Mouse (Mus musculus) ES-Bruce4 (cell line): Measurements from ENCODE around the gene Ralbp1. TPM values are rescaled to one million over a fixed set of nuclear protein-coding genes. Genes with fewer than 3 reads are reported as not detected.

Source experiments
- H3K27ac ChIP-seq: 2 replicates; pipeline ENCODE4 v1.5.1; 2012; ENCODE audit warnings: low read length, inconsistent platforms; ENCODE audit not compliant: insufficient read depth
- H3K27me3 ChIP-seq: 2 replicates; pipeline ENCODE4 v1.6.1; 2012; ENCODE audit warnings: mild to moderate bottlenecking, low read length, inconsistent platforms; ENCODE audit not compliant: control insufficient read depth, poor library complexity, insufficient read depth, severe bottlenecking
- H3K36me3 ChIP-seq: 2 replicates; pipeline ENCODE4 v1.6.1; 2012; ENCODE audit warnings: inconsistent platforms, mild to moderate bottlenecking, low read length, moderate library complexity; ENCODE audit not compliant: control insufficient read depth, poor library complexity, insufficient read depth, severe bottlenecking
- H3K4me1 ChIP-seq: one replicate; pipeline ENCODE4 v1.8.1; 2011; ENCODE audit warnings: low read length; ENCODE audit not compliant: control insufficient read depth, insufficient read depth
- H3K4me3 ChIP-seq: 2 replicates; pipeline ENCODE4 v1.5.1; 2011; ENCODE audit warnings: low read depth, mild to moderate bottlenecking, low read length
- H3K9ac ChIP-seq: 2 replicates; pipeline ENCODE4 v1.6.1; 2012; ENCODE audit warnings: low read depth, mild to moderate bottlenecking, inconsistent platforms; ENCODE audit not compliant: poor library complexity, severe bottlenecking
- H3K9me3 ChIP-seq: replicated peaks from 2 replicates; pipeline ENCODE4 v1.6.1; 2012; ENCODE audit warnings: mild to moderate bottlenecking, low read length, inconsistent platforms; ENCODE audit not compliant: control insufficient read depth, poor library complexity, insufficient read depth, severe bottlenecking
- CTCF ChIP-seq: IDR thresholded peaks from one replicate; pipeline ENCODE4 v1.8.1; 2011; ENCODE audit warnings: low read depth, low read length
- EP300 ChIP-seq: IDR thresholded peaks from 2 replicates; pipeline ENCODE4 v1.6.1; 2011; ENCODE audit warnings: low read depth, low read length; ENCODE audit not compliant: insufficient read depth
- POLR2A ChIP-seq: IDR thresholded peaks from one replicate; pipeline ENCODE4 v1.8.1; 2011; ENCODE audit warnings: low read length; ENCODE audit not compliant: insufficient read depth
- polyA plus RNA-seq: library from polyadenylated mRNA; stranded (reverse); fragments of >200 nt; gene quantifications from 2 replicates; pipeline ENCODE4 v1.2.4, GENCODE M21; 2011; ENCODE audit warnings: low read depth; ENCODE audit not compliant: missing spikeins, insufficient read depth, insufficient read length

Ralbp1 gene
- polyA plus RNA-seq, 1 experiment = 42.9 TPM

DNA sequence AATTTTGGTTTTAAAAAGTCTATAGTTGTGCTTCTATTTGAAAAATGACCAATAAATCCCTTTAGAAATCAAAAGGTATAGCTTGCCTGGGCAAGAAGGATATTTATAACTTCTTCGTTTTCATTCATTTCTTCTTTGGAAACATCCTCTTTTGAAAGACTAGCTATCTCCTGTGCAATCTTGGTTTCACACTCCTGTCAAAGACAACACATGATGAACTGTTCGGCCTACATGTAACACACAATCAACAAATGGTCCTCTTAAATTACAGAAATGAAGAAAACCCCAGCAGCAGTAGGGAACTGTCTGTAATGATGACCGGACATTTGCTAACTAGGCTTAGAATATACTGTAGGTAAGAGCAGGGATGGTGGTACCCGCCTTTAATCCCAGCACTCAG is 31.6 kb downstream of the Ralbp1 start:
- no peak overlapping the region for H3K9ac ChIP-seq
- H3K27ac ChIP-seq = no peak overlapping the region
- TF ChIP-seq EP300 = no peak
- no peak for TF ChIP-seq POLR2A
- TF ChIP-seq CTCF = no peak
- no peaks in the 10 kb centered on the region for H3K4me1 ChIP-seq
- peaks cover 19% of the 10 kb centered on the region for H3K36me3 ChIP-seq
- H3K27me3 ChIP-seq = no peaks in the 10 kb centered on the region
- H3K4me3 ChIP-seq = no peak overlapping the region
- peaks cover 17% of the 10 kb centered on the region for H3K9me3 ChIP-seq

DNA sequence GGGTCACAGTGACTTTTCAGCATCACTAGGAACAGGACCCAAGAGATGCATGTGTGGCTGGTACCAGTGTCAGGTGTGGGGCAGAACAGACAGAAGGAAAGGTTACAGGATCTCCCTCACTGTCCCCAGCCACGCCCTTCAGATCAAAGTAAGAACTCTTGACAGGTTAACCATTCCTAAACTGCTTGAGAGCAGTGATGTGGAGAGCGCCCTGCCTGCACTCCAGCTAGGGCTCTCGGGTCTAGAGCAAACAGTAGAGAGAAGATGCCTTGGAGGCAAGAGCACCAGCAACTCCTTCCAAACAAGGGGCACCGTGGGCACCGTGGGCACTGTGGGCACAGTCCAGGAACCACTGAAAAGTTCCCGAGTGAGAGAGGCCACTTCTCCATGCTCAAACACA is 32.3 kb downstream of the Ralbp1 start:
- Histone ChIP-seq H3K4me3 (no peak overlapping the region), H3K27ac (no peak overlapping the region), H3K9ac (no peak overlapping the region), H3K4me1 (no peaks in the 10 kb centered on the region), H3K27me3 (no peaks in the 10 kb centered on the region), H3K36me3 (peaks cover 16% of the 10 kb centered on the region), H3K9me3 (peaks cover 17% of the 10 kb centered on the region)
- no peak for TF ChIP-seq POLR2A
- no peak for TF ChIP-seq CTCF

DNA sequence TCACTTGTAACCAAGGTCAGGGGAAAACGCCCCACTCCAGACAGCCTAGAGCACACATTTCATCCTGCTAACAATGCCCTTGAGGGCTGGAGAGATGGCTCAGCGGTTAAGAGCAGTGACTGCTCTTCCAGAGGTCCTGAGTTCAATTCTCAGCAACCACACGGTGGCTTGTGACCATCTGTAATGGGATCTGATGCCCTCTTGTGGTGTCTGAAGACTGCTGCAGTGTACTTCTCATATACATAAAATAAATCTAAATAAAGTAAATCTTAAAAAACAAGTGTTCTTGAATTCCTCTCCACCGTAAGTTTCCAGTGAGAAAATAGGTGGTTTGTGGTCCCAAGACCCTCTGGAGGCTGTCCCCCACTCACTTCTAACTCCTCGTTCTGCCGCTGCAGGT is 33.8 kb downstream of the Ralbp1 start:
- no peak overlapping the region for H3K27ac ChIP-seq
- H3K4me1 ChIP-seq = no peaks in the 10 kb centered on the region
- H3K4me3 ChIP-seq = no peak overlapping the region
- TF ChIP-seq CTCF (peak; percentile 5), EP300 (no peak), POLR2A (no peak)
- H3K9ac ChIP-seq = no peak overlapping the region
- H3K27me3 ChIP-seq = no peaks in the 10 kb centered on the region
- H3K36me3 ChIP-seq = peaks cover 4% of the 10 kb centered on the region; the same call in 1 of the 2 replicates
- peaks cover 12% of the 10 kb centered on the region for H3K9me3 ChIP-seq

DNA sequence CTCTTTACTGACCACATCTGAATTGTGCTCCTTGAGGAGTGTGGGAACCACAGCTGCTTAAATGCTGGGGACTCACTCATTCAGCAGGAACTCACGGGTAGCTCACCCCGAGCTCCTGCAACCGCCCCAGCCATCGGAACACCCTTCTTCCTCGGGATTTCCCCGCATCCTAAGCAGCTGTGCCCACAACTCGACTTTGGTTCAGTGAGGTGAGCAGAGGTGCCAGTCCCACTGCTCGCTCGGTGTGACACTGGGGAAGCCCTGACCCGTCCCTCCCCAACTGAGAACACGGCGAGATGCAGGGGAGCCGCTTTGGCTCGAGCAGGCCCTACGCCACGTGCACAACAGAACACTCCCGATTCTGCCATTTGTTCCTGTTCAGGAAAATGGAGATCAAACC is 35.1 kb downstream of the Ralbp1 start:
- no peak for TF ChIP-seq EP300
- TF ChIP-seq POLR2A = no peak
- TF ChIP-seq CTCF = no peak
- H3K4me1 ChIP-seq = no peaks in the 10 kb centered on the region
- H3K36me3 ChIP-seq = peaks cover 4% of the 10 kb centered on the region; the same call in 1 of the 2 replicates
- H3K9me3 ChIP-seq = peaks cover under 1% of the 10 kb centered on the region; the same call in 1 of the 2 replicates
- H3K27ac ChIP-seq = no peak overlapping the region
- H3K9ac ChIP-seq = no peak overlapping the region
- H3K4me3 ChIP-seq = no peak overlapping the region
- no peaks in the 10 kb centered on the region for H3K27me3 ChIP-seq

DNA sequence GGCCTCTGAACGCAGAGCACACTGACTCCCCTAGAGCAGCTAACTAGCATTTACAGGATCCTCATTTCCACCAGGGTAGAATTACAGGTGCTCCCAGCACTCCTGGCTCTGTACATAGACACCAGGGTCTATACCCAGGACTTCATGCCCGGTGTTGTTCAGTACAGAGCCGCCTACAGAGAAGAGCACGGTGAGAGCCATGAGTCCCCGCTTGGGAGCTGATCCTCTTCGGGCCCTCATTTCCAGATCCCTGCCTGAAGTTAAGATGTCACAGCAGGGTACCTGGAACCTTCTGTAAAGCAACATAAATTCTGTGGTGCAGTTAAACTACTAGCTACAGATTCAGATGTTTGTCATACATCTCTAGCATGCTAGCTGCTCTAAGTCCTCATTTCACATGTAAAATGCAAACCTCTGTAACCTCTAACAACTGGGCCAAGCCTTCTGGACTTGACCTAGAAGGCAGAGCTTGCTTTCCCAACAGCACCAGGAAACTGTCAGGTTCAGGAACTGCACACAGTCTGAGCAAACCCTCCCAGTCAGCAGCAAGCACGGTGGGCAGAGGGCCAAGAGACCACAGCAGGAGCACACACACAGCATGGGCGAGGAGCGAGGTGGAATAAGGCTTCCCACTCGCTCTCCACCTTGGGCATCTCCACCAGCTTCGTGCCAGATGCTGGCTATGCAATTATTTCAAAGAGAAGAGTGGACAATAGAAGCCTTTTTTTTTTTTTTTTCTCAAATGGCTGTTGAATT is 37.7 kb downstream of the Ralbp1 start:
- Histone ChIP-seq H3K4me1 (no peaks in the 10 kb centered on the region), H3K4me3 (no peak overlapping the region), H3K27me3 (no peaks in the 10 kb centered on the region), H3K9ac (no peak overlapping the region), H3K9me3 (no peaks in the 10 kb centered on the region), H3K36me3 (peaks cover 4% of the 10 kb centered on the region; the same call in 1 of the 2 replicates), H3K27ac (no peak overlapping the region)
- TF ChIP-seq CTCF (no peak), POLR2A (no peak), EP300 (no peak)

DNA sequence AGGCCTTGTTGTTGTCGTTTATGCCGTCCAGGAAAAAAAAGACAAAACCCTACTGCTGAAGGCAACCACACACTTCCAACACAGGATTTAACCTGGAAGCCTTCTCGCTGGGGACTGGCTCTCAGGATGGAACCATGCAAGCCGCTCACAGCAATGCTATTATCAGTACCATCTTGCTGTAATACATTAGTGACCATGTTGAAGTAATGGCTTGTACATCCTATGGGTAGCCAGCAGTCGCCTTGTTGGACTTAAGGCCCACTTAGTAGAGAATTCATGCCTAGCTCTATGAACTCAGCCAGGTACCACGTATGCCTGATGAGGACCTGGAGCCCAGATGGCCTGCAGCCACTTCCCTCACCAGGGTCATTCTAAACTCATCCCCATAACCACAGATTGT is 40.2 kb downstream of the Ralbp1 start:
- no peak overlapping the region for H3K4me3 ChIP-seq
- H3K27me3 ChIP-seq = no peaks in the 10 kb centered on the region
- H3K9ac ChIP-seq = no peak overlapping the region
- no peaks in the 10 kb centered on the region for H3K4me1 ChIP-seq
- no peaks in the 10 kb centered on the region for H3K9me3 ChIP-seq
- peaks cover 8% of the 10 kb centered on the region; the same call in 1 of the 2 replicates for H3K36me3 ChIP-seq
- TF ChIP-seq CTCF (no peak), POLR2A (no peak), EP300 (no peak)
- no peak overlapping the region for H3K27ac ChIP-seq
